Mouse (Mus musculus) right cerebral cortex, adult 2 months (tissue): ENCODE measurements around the gene BC048671.
A peak's percentile ranks its signal among the peaks of the same experiment; 100 is the strongest.

ENCODE experiments used
- DNase-seq, 2 experiments: peaks; one replicate each; pipeline ENCODE4 v3.0.0; 2021 to 2022; ENCODE audit warnings: low spot score in 2 of 2

BC048671 gene

DNA sequence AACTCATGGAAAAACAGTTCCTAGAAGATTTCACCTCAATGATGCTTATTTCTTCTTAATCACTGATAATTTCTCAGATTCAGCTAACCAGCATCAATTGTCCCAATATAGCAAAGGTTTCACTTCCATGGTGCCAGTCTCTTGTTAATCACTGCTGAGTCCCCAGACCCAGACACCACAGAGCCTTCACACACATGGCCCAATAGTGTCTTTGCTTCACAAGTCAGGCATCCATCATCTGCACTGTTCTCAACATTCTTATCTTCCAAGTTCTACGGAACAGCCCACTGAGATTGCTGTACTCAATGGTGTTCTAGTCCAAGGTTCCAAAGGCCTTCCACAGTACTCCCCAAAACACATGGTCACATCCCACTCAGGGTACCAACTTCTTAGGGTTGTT lies at the start of gene BC048671:
TSS of gene BC048671 (plus strand) at position 301 of the 400 bp plus-strand sequence.
- DNase-seq = no peak

DNA sequence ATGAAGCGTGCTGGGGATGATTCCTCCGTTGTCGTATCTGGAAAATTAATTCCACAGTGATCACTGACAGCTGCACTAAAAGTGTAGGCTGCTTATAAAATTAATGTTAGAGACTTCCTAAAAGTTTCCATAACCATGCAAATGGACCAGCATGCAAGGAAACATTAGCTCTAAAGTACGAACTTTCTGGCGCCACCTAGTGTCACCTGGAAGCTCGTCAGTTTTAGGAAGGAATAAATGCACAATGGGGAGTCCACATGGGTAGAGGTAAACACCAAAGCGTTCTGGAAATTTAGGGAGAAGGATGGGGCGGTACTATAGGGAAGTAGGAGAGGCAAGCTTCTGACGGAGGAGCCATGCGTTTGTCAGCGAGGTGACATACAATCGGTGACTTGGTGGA lies 12.8 kb upstream of the BC048671 start:
- peak; percentile 5 to 8 for DNase-seq

DNA sequence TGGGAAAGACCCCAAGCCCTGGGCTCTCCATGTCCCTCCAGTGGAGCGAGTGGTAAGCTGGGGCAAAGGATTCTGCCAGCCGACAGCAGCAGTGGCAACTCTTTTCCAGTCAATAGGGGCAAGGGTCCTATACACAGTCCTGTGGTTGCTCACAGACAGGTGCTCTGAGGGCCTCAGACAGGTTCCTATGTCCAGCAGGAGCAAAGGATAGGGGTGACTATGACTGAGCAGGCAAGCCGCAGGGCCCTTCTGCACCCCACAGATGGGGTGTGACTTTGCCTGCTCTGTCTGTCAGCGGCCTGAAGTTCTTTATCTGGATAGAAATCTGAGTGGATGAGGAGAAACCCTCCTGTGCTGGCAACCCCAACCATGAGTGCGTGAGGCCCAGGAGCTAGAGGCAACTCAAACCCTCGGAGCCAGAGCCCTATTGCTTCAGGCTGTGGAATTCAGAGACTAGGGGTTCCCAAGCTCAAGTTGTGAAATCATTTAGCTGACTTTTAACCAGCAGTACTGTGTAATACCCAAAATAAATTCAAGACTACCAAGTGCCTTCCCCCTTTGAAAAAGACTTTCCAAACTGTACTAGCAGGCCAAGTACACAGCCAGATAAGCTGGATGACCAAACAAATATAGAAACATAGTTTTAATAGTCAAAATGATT lies 5.4 kb downstream of the BC048671 start:
- DNase-seq = no peak

DNA sequence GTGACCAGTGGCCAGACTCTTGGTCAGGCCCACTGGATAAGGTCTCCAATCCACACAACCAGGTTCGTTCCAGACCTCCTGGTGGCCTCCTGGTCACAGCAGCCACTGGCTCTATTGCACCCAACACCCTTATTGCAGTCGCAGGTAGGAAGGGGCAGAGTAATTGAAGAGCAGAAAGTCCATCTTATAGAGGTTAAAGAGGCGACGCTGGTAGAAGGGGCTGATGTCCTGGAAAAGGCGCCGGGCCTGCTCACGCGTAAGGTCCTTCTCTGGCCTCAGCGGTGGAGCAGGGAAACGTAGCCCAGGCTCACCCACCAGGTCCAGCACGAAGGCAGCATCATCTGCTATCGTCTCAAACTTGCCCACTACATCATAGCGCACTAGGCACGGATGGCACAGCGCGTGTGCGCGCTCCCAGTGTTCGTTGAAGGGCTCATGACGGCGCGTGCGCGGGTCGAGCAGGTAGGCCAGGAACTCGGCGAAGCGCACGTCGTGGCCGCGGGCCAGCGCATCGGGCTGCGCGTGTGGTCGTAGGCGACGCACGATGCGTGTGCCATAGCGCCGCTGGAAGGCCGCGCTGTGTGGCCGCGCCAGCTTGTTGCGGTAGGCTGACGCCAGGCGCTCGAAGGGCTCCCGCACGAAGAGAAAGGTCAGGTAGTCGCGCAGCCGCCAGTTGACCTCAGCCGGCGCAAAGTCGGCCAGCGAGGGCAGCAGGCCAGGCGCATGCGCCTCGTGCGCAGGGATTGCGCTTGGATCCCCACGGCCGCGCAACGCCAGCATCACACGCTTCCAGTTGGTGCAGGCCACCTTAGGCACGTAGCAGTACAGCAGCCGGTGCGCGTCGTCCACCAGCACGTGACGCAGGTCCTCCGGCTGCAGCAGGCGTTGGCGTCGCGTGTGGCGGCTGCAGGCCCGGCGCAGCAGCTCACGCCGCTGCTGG lies 8.1 kb downstream of the BC048671 start:
- DNase-seq = no peak

DNA sequence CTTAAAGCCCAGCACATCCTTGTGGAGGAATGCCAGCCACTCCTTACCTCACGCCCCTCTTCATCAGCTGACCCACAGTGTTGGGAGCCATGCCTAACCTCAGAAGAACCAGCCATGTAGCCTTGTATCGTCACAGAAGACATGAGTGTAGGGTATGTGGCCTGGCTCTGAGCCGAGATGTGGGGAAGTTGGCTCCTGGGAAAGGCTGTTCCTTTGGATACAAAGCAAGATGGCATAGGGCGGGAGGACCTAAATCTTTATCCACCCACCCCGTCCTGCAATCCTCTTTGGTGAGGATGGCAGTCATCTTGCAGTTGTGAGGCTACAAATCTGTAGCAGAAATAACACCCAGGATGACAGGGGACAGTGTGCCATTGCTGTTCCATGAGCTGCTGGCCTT lies 14.9 kb downstream of the BC048671 start:
- peak; percentile 23 to 36 for DNase-seq

DNA sequence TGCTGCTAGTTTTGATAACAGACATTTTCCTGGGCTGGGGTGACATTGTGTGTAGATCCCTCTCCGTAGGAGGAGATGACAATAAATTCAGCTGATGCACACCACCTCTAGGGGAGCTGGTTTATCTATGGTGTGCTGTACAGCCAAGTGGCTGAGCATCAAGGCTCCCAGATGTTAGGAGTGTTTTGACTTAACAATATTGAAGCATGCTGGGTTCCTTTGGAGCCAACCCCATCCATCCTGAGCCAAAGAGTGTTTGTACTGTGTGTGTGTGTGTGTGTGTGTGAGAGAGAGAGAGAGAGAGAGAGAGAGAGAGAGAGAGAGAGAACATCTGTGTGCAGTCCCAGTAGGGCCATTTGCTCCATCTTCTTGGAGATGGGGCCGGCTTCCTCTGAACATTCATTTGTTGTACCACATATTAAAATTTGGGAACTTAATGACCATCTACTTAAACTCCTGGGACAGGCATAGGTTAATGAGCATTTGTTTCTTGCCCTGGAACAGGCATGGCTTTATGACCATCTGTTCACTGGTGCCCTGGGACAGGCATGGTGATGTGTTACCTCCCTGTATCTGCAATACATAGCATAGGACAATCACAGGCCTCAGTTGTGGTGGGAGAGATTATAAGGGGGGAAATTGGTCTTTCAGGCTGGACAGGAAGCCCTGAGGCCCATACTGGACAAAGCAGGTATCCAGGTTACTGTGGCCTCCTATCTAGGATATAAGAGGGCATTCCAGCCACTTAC lies 16.7 kb downstream of the BC048671 start:
- DNase-seq = no peak

DNA sequence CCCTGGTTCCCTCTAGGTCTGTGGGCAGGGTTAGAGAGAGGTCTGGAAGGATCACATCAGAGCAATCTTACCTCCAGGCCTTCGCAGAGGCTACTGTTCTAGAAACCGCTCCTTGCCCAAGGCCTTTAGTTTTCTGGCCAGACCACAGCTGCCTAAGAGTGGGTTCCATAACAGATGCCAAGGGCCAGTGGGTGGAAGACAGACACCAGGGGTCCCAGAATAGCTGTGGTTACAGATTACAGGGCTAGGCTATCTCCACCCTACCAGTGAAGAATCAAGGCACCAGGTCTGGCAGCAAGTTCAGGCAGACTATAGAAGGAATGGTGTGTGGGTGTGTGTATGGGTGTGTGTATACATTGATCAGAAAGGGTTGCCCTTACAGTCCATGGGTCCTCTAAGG lies 18.0 kb downstream of the BC048671 start:
- no peak for DNase-seq

DNA sequence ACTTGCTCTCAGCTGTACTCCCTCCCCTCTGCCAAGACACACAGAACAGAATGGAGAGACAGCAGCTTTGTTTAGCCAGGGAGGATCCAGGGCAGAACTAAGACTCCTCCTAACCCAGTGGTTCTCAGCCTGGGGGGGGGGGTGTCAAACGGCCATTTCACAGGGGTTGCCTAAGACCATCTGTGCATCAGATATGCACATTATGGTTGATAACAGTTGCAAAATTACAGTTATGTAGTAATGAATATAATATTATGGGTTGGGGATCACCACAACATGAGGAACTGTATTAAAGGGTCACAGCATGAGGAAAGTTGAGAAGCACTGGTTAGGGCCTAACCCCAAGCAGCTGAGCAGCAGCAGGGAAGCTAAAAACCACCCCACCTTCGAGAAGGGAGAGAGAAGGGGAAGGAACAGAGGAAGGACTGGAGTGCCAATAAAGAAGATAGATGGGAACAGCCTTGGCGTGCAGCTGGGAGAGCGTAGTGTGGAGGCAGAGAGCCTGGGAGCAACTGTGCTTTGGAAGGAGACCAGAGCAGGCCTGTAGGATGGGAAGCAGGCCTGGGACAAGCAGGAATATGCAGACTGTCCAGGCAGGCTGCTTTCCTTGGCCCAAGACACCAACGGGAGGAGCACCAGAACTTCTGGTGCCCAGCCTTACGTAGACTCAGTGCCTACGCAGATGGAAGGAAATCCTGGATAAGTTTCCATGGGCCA lies 18.6 kb downstream of the BC048671 start:
- DNase-seq = no peak

DNA sequence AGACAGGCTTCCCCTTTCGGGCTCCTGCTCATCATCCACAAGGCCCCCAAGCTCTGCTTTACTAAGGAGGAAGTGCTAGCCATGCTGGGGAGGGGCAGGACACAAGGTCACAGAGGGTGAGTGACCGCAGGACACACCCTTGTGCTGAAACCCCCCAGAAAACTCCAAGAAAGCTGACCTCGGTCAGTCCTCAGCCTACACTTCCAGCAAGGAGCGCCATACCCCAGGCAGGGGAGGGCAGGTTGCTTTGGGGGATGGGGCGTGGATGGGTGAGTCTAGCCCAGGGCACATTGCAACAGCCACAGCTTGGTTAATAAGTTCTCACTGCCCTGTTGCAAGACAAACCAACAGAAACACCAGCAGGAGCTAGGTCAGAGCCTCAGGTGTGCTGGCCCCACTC lies 19.4 kb downstream of the BC048671 start:
- DNase-seq = no peak

DNA sequence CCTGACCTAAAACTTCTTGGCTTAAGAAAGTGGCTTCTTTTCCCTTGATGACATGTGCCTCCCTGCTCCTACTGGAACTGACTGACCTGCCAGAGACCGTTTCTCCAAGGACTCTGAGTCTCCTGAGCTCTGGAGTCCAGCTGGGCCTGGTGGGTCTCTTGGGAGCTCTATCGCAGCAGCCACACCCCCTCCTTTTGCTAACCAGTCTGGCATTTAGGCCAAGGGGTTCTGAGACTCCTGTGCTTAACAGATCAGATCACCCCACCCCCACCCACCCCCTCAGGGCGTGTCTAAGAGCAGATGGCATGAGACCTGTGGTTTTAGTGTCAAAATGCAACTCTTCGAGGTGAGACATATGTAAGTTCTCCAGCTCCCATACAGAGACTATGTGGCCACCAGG lies 20.8 kb downstream of the BC048671 start:
- no peak for DNase-seq

DNA sequence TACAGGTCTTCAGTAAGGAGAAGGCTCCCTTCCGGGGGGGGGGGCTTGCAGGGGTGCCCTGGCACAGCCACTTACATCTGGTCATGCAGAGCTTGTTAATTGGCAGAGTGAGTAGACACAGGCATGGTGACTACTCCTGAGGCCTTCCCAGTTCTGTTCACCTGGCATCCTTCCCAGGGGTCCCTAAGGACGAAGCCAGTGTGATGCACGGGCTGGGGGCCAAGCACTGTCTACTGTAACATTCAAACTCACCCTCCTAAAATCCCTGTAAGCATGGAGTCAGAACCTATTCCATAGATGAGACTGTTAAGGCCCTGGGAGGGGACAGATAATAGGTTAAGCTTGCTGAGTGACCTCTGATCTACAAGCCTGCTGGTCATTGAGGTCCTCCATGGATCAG lies 23.0 kb downstream of the BC048671 start:
- DNase-seq = no peak

DNA sequence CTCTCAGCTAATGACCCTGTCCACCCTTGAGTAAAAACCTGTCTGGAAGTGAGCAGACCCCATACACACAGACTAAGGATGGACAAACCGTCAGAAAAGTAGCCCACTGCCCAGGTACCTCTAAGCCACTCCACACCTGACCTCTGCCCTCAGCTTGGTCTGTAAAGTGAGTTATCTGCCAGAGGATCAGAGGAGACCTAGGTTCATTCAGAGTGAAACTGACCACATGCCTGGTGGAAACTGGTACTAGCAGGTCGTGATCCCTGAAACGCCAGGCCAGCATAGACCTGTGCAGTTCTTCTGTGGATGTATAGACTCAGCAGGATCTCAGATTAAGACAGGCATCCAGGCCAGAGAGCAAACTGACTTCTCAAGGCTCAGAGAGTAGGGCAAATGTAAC lies 23.4 kb downstream of the BC048671 start:
- DNase-seq = no peak

DNA sequence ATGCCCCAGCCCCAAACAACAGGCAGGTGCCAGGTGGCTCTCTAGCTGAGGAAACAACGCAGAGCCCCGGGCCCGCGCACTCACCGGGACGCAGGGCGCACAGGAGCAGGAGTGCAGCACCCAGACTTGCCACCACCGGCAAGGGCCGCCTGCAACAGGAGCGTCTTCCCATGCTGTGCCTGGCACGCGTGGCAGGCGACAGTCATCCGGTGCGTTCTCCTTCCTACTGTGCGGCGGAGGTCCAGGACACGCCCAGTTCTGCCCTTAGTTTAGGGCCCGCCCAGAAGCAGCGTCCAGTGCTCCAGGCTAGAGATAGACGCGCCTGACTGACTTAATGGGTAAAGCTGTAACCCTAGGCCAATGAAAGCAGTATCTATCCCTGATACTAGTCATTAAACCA lies 24.0 kb downstream of the BC048671 start, which contains the start of gene Chst13:
TSS of gene Chst13 (minus strand) at position 195 of the 400 bp plus-strand sequence.
- DNase-seq = no peak

DNA sequence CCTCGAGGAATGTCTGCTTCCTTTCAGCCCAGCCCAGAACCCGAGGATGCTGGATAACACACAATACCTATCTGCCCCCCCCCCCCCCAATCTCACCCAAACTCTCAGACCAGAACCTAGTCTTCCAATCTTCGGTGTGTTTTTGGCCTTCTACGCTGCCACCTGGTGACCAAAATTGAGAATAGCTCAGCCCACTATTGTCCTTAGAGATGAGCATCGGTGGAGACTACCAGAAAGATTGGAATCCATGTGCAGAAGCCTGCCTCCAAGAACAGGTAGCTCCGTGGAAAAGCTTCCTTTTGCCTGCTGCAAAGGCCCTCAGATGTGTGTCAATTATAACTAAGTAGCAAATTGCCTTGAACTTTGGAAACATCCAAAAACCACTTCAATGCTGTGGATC lies 26.7 kb downstream of the BC048671 start:
- DNase-seq = peak; percentile 58

DNA sequence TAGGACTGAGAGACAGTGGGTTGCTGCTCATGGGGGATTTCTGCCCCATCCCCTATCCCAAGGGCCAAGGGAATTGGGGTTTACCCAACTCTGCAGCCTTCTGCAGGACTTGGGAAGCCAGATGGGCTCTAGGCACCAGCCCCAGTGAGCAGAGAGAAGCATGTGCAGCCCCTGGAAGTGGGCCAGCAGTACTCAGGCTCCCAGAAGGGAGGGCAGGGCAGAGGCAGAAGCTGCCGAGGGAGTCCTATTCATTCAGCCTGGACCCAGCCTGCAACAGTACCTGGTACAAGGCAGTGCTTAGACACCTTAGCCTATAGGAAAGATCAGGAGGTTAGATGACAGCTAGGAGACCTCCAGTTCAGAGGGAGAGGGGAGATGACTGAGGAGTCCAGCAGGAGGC lies 28.9 kb downstream of the BC048671 start:
- peak; percentile 20 to 29 for DNase-seq

DNA sequence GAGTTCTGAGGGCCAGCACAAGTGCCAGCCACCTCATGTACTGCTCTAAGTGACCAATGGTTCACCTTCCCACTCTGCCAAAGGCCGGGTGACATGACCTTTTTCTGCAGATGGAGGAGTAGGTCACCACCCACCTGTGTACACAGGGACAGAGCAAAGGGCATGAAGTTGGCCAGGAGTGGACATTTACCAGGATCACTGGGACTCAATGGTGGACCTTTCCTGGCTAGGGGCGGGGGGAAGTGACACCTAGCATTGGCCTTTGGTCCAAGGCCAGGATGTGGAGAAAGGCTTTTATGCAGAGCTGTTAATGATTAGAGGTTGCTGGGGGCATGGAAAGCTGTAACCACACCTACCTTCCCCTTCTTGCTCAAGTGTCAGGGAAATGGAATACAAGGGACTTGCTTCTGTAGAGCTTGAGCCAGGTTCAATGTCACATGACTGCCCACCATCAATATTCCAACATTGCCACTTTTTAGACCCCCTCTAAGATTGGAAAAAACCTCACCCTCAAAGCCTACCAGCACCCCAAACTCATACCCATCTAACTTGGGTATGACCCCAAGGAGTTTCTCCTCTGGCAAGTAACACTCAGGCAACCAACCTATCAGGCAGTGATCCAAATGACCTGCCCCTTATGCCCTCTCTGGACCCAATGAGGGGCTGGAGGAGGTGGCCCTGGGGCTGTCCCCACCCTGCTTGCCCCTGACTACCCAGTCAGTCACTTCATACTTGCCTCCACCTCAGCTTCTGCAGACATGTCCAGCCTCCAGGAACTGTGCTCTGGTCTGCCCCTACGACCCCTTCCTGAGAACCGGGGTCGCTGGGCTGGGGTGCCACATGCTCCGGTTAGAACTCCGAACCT lies 31.8 kb downstream of the BC048671 start, which contains the start of gene Uroc1:
TSS of gene Uroc1 (plus strand) at position 724 of the 865 bp plus-strand sequence.
- no peak for DNase-seq

DNA sequence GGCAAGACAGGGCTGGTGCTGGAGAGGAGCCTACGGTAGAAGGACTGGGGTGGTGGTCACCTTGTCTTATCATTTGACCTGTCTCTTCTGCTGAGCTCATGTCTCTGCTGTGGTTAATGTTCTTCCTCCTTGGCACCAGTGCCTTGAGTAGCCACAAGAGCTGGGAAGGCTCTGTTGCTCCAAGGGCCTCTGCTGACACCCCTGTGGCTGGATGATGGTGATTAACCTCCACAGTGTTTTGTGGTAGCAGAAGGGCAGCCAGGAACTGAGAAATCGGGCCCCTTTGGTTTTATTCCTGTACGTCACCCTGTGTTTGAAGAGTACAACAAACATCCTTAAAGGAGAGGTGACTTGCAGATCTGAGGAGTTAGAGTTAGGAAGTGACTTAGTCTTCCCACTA lies 33.2 kb downstream of the BC048671 start:
- DNase-seq = no peak

DNA sequence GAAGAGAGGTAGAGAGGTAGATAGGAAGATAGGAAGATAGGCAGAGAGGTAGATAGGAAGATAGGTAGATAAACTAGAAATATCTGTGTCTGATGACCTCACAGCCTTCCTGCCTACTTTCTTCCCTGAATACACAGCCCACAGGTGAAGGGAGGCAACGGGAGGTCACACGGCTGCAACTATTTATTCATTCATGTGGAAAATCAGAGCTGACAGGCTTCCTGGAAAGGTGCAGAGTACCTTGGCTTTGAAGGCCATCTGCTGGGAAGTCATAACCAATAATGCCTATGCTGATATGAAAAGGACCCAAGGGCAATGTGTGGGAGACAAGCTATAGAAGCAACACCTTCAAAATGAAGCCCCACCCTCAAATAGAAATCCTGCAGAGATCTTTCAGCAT lies 41.3 kb downstream of the BC048671 start:
- DNase-seq = no peak

DNA sequence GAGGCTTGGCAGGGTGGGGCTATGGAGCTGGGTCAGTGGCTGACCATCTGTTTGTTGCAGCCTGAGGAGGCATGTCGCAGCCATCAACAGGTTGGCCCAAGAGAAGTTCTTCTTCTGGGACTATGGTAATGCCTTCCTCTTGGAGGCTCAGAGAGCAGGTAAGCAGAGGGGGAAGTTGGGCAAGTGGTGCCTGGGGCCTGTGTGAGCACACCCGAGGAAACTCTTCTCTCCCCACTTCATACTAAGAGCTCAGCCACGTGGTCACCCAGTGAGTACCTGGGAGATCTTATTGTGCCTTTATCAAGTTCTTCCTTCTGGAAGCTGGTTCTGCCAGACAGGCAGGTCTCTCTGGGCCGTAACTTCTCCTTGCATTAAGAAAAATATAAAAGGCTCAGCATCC lies 46.2 kb downstream of the BC048671 start:
- no peak for DNase-seq

DNA sequence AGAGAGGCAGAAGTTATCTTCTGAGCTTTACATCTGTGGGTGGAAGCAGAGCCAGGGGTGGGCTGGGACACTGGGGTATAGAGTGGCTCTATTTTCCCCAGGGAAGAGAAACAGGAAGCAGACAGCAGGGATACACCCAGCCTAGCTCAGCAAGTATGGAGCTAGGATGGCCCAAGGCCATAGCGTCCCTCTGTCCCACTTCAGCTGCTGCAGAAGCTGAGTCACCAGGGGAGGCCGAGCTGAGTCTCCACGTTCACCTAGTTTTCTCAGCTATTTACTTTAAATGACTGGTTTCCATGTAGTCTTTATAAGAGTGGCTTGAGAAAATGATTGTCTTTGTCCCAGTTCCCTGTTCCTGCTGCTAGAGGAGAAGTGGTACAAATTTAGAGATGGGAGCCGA lies 47.5 kb downstream of the BC048671 start:
- no peak for DNase-seq

DNA sequence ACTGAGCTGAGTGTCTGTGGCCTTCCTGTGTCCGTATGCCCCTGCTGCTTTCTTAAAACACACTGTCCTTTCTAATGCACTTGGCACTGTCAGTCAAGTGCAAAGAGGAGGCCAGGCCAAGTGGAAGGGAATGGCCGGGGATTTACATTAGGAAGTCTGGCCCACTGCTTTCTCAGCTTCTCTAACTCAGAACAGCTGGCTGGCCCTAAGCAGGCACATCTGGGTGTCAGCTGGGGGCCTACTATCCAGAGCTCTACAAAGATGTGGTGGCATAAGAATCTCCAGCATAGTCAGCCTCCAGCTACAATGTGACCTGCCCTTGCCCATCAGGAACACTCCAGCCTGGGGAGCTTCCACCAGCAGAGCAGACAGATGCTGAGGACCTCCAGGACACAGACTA lies 49.0 kb downstream of the BC048671 start:
- no peak for DNase-seq
